Mouse (Mus musculus): Measurements from ENCODE around the gene Cyb5r1. TPM values are rescaled to one million over a fixed set of nuclear protein-coding genes. Genes with fewer than 3 reads are reported as not detected.

The Cyb5r1 gene
- polyA plus RNA-seq (2012), result 31.6 and 34.3 TPM in 2 replicates

DNA sequence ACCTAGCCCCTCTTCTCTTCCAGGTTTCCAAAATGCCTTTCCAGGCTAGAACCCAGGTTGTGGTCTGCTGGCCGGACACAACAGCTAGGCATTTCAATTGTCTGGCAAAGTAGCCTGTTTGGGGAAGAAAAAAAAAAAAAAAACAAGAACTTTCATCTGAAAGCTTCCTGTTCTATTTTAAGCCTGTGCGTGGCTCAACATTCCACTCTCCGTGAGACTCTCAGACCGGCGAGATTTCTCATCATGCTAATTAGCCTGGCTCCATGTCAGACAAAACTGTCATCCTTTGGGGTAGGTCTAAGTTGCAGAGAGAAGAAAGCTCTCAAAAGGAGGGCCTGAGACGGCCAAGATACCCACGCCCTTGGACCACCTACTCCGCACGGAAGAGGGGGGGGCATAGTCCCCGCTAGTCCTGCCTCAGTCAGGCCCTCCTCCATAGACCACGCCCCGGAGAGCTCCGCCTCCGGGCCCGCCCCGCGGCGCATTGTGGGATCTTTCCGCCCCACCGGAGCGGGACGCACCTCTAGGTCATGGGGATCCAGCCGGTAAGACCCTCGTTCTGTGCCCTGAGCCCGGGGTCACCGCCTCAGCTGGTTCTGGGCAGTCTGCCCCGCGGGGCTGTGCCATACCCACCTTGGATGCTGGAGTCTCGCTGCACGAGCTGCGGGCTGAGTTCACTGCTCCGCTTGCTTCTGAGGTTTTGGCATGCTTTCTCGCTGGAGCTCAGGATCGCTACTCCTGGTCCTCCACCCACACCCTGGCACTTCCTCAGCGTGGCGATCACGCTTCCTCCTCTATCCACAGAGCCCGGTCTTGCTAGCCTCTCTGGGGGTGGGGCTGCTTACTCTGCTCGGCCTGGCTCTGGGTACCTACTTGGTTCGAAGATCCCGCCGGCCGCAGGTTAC is at the start of gene Cyb5r1:
Cyb5r1 (plus strand) TSS at position 51 of the 905 bp plus-strand sequence.

DNA sequence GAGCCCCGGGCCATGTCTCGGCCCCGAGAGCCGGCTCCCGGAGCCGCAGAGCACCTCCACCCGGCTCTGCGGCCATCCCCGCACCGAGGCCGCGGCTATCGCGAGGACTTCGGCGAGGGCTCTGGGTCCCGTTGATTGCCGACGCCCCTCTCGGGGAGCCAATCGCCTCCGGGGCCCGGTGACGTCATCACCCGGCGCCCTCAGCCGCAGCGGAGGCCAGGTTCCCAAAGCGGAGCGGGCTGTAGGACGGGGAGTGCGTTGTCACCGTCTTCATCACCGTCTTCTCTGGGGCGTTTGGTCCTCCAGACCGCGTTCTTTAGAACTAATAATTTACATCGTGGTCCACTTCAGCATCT is 43.5 kb upstream of the Cyb5r1 start, which contains the start of gene Tmem183a:
Tmem183a (minus strand) TSS at position 123 of the 356 bp plus-strand sequence.

DNA sequence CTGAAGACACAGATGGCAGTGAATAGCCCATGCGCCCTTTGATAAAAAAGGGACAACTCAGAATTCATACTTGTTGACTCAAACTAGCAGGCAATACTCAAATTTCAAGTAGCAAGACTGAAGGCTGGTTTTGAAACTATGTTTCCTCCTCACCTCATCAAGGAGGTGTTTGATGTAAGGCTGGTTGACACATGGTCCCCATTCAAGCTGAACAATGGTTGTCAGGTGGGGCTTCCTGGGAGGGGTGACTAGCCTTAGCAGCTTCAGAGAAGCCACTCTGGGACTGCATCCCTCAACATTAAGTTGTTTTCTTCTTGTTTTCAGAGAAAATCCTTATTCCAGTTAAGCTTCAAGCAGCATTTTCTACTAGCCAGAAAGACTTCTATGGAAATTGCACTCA is 19.7 kb upstream of the Cyb5r1 start, which contains the start of gene 4933406M09Rik:
4933406M09Rik (plus strand) TSS at position 275 of the 400 bp plus-strand sequence.

DNA sequence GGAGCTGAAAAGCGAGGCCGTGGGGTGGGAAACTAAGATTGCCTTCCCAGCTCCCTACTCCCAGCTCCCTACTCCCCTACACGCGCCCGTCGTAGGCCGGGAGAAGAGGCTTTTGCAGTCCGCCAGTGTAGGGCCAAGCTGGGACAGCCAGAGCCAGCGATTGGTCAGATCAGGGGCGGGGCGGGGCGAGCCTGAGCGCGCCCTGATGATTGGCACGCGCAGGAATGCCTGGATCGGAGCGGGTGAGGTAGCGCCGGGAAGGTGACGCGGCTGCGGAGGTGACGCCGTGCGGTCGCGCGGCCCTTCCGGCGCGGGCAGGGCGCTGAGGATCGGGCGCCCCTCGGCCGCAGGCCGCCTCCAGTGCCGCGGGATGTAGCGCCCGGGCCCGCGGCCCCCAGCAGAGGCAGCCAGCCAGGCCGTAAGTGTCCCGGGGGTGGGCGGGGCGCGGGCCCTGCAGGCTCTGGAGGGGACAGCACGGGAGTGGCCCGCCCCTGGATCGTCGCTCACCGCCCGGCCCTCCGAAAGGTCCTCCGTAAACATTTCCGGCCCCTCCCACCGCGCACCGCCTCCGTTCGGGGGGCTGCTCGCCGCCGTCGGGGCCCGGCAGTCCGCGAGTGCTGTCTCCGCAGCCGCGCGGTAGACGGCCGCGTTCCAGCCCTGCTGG is 9.9 kb downstream of the Cyb5r1 start, which contains the start of gene Adipor1:
Adipor1 (plus strand) TSS at position 211 of the 664 bp plus-strand sequence.

DNA sequence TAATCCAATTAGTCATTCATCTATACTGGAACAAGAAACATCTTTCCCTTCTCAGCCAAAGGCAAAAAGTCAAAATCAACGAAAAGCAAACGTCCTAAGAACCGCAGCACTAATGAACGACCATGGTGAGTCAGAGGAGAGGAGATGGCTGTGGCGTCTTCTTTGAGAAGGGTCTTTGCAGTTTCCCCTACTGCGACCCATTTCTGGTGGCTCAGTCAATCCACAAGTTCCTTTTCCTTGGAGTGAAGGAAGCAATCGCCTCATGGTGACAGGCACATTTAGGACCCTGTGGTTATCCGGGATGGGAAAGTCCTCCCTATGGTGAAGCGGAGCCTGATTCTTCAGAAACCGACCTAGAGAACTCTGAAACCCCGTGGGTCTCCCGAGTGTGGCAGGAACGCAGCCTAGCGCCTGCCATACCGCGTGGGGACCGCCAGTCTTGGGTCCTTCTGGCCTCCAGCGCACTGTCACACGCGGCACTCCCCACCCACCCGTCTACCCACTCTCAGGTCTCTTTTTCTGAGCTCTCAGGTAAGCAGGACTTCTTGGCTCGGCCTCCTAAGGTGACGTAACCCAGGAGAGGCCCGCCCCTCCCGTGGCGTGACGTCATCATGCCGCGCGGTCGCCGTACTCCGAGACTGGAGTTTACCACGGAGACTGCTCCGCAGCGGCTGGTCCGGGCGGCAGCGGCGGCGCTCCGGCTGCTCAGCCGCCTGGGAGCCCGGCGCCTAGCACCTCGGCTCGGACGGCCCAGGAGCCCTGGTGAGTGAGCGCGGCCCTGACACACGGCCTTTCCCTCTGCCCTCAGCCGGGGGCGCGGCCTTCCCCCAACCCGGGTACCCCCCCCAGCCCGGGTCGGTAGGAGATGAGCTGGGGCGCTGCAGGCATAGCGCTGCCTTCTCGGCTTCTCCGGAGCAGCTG is 49.8 kb downstream of the Cyb5r1 start, which contains the start of gene Klhl12:
Klhl12 (plus strand) TSS at position 628 of the 921 bp plus-strand sequence.

Other genes starting within 250 kb of the Cyb5r1 start
- 2.9 and 3.1 TPM in 2 replicates for gene Chil1, start 223.4 kb upstream of the Cyb5r1 start, polyA plus RNA-seq (2012)
- 0.05 TPM in 1 of 2 replicates, not detected in the other for gene Mybph, start 212.1 kb upstream of the Cyb5r1 start, polyA plus RNA-seq (2012)
- gene Adora1, start 170.1 kb upstream of the Cyb5r1 start, polyA plus RNA-seq (2012), result not detected in 2 replicates
- gene Myog, start 115.6 kb upstream of the Cyb5r1 start, polyA plus RNA-seq (2012), result not detected in 2 replicates
- 18.2 and 21.7 TPM in 2 replicates for gene Ppfia4, start 72.6 kb upstream of the Cyb5r1 start, polyA plus RNA-seq (2012)
- 32.0 and 33.3 TPM in 2 replicates for gene Tmem183a, start 43.6 kb upstream of the Cyb5r1 start, polyA plus RNA-seq (2012)
- gene 4933406M09Rik, start 19.6 kb upstream of the Cyb5r1 start, polyA plus RNA-seq (2012), result not detected in 2 replicates
- gene Adipor1, start 9.8 kb downstream of the Cyb5r1 start, polyA plus RNA-seq (2012), result 80.7 and 85.5 TPM in 2 replicates
- 2.2 and 2.7 TPM in 2 replicates for gene Klhl12, start 50.0 kb downstream of the Cyb5r1 start, polyA plus RNA-seq (2012)
- 6.2 and 7.7 TPM in 2 replicates for gene Rabif, start 89.1 kb downstream of the Cyb5r1 start, polyA plus RNA-seq (2012)
- gene Mgat4e, start 144.1 kb downstream of the Cyb5r1 start, polyA plus RNA-seq (2012), result not detected in 2 replicates
- gene Kdm5b, start 154.6 kb downstream of the Cyb5r1 start, polyA plus RNA-seq (2012), result 11.6 and 12.5 TPM in 2 replicates
- gene Syt2, start 241.1 kb downstream of the Cyb5r1 start, polyA plus RNA-seq (2012), result 0.03 TPM in 1 of 2 replicates, not detected in the other

Measured in megakaryocyte-erythroid progenitor cell, adult 5 weeks (primary cell).